Mouse (Mus musculus) heart, embryonic 14.5 days (tissue): ENCODE measurements around the gene Vcl. TPM values are rescaled to one million over a fixed set of nuclear protein-coding genes. Genes with fewer than 3 reads are reported as not detected.

Source experiments
- ATAC-seq: fragments of 200-750 bp; cut with Nextera tagmentation; 2 replicates; pipeline ENCODE4 v1.8.0; 2017; ENCODE audit warnings: low read depth, moderate TSS enrichment; ENCODE audit not compliant: insufficient number of reproducible peaks, insufficient read depth, low FRiP score
- H3K27ac ChIP-seq, 2 experiments: fragments of 200-500 bp in 1 of 2; fragments of 300-500 bp in 1 of 2; sonication (generic) in 1 of 2; replicated peaks in 1 of 2; 2 replicates each; pipeline ENCODE4 v1.5.1; 2012 to 2014; ENCODE audit warnings: low read depth in 2 of 2, low read length in 2 of 2, control low read depth in 1 of 2, mild to moderate bottlenecking in 1 of 2, mixed read lengths in 1 of 2; ENCODE audit not compliant: control insufficient read depth in 1 of 2, insufficient read depth in 1 of 2
- H3K27me3 ChIP-seq: fragments of 300-500 bp; sonication (generic); 2 replicates; pipeline ENCODE4 v1.6.1; 2014; ENCODE audit warnings: mild to moderate bottlenecking, low read length, control low read depth; ENCODE audit not compliant: control insufficient read depth, insufficient read depth
- H3K36me3 ChIP-seq: fragments of 300-500 bp; sonication (generic); 2 replicates; pipeline ENCODE4 v1.6.1; 2014; ENCODE audit warnings: mild to moderate bottlenecking, control low read depth, low read length, mixed read lengths; ENCODE audit not compliant: control insufficient read depth, insufficient read depth
- H3K4me1 ChIP-seq, 2 experiments: fragments of 200-500 bp in 1 of 2; fragments of 300-500 bp in 1 of 2; sonication (generic) in 1 of 2; 2 replicates each; pipeline ENCODE4 v1.6.1; 2012 to 2014; ENCODE audit warnings: low read length in 2 of 2, control low read depth in 1 of 2, mixed read lengths in 1 of 2; ENCODE audit not compliant: control insufficient read depth in 2 of 2, insufficient read depth in 2 of 2
- H3K4me2 ChIP-seq: fragments of 300-500 bp; sonication (generic); 2 replicates; pipeline ENCODE4 v1.6.1; 2014; ENCODE audit warnings: mild to moderate bottlenecking, low read length
- H3K4me3 ChIP-seq, 2 experiments: fragments of 200-500 bp in 1 of 2; fragments of 300-500 bp in 1 of 2; sonication (generic) in 1 of 2; 2 replicates each; pipeline ENCODE4 v1.5.1; 2012 to 2014; ENCODE audit warnings: low read length in 2 of 2, mild to moderate bottlenecking in 2 of 2, control low read depth in 1 of 2, low read depth in 1 of 2, moderate library complexity in 1 of 2; ENCODE audit not compliant: control insufficient read depth in 1 of 2, insufficient read depth in 1 of 2
- H3K9ac ChIP-seq: fragments of 300-500 bp; sonication (generic); 2 replicates; pipeline ENCODE4 v1.6.1; 2014; ENCODE audit warnings: mild to moderate bottlenecking, low read length
- H3K9me3 ChIP-seq: fragments of 300-500 bp; sonication (generic); 2 replicates; pipeline ENCODE4 v1.6.1; 2016; ENCODE audit warnings: low read length, control low read depth; ENCODE audit not compliant: control insufficient read depth
- WGBS: fragments of 180-500 bp; shearing (Covaris S2); extraction: QIAGEN DNeasy Blood & Tissue Kit; methylation state at CpG from one replicate; pipeline ENCODE4 v1.1.7; 2014; 5-methylcytosine and 5-hydroxymethylcytosine counted together
- polyA plus RNA-seq: library from polyadenylated mRNA; unstranded; fragments of >200 nt; fragmentation: Nextera tagmentation; extraction: Ambion mirVana; gene quantifications from 2 replicates; pipeline ENCODE4 v1.2.1, GENCODE M21; 2014

The Vcl gene
- polyA plus RNA-seq, 1 experiment from 2014 or later: 100.0 TPM

GRCm38 (mm10) chr14:20993067-20993691, 64.0 kb downstream of the Vcl start:
- ATAC-seq: no peak
- WGBS: 50% methylated on average over 3 of the region's 3 CpGs
- Histone ChIP-seq H3K4me1 (peaks cover 2 to 3% of the 10 kb centered on the region in 2 experiments; a peak in 2 of 4 replicates), H3K27ac (no peak overlapping the region), H3K9me3 (no peaks in the 10 kb centered on the region), H3K4me2 (no peak overlapping the region), H3K9ac (no peak overlapping the region), H3K27me3 (no peaks in the 10 kb centered on the region), H3K4me3 (no peak overlapping the region), H3K36me3 (peaks cover 66% of the 10 kb centered on the region)

- Histone ChIP-seq H3K4me3 (no peak overlapping the region), H3K36me3 (peaks cover 65% of the 10 kb centered on the region), H3K9me3 (no peaks in the 10 kb centered on the region), H3K27me3 (no peaks in the 10 kb centered on the region), H3K4me2 (no peak overlapping the region), H3K9ac (no peak overlapping the region), H3K27ac (peak overlapping the region in 1 of 2 experiments; percentile 40; a peak in 3 of 4 replicates), H3K4me1 (peaks cover 2 to 3% of the 10 kb centered on the region in 2 experiments; a peak in 2 of 4 replicates)
- ATAC-seq: no peak
- 53% methylated on average over 3 of the region's 3 CpGs for WGBS
Observed at GRCm38 (mm10) chr14:20994475-20994874, 65.3 kb downstream of the Vcl start.

GRCm38 (mm10) chr14:20995497-20995896, 66.3 kb downstream of the Vcl start:
- Histone ChIP-seq H3K9ac (no peak overlapping the region), H3K36me3 (peaks cover 65% of the 10 kb centered on the region), H3K4me1 (peaks cover 2 to 3% of the 10 kb centered on the region in 2 experiments; a peak in 2 of 4 replicates), H3K4me3 (no peak overlapping the region), H3K9me3 (no peaks in the 10 kb centered on the region), H3K27me3 (no peaks in the 10 kb centered on the region), H3K4me2 (no peak overlapping the region), H3K27ac (no peak overlapping the region)
- WGBS: 85% methylated on average over 2 of the region's 2 CpGs
- ATAC-seq: no peak

- Histone ChIP-seq H3K36me3 (peaks cover 64% of the 10 kb centered on the region), H3K9me3 (no peaks in the 10 kb centered on the region), H3K27ac (no peak overlapping the region)
Observed at GRCm38 (mm10) chr14:20996361-20996760, 67.2 kb downstream of the Vcl start.

GRCm38 (mm10) chr14:20997548-20997947, 68.3 kb downstream of the Vcl start:
- Histone ChIP-seq H3K36me3 (peaks cover 67% of the 10 kb centered on the region), H3K27ac (no peak overlapping the region), H3K4me2 (no peak overlapping the region), H3K9ac (no peak overlapping the region), H3K9me3 (no peaks in the 10 kb centered on the region), H3K27me3 (no peaks in the 10 kb centered on the region), H3K4me1 (peaks cover 2 to 3% of the 10 kb centered on the region in 2 experiments; a peak in 2 of 4 replicates), H3K4me3 (no peak overlapping the region)
- no peak for ATAC-seq
- WGBS: 67% methylated on average over 3 of the region's 3 CpGs

More at GRCm38 (mm10) chr14:20996361-20996760, 67.2 kb downstream of the Vcl start:
- WGBS: 36% methylated on average over 5 of the region's 5 CpGs
- Histone ChIP-seq H3K4me2 (no peak overlapping the region), H3K27me3 (no peaks in the 10 kb centered on the region), H3K4me1 (peaks cover 2 to 3% of the 10 kb centered on the region in 2 experiments; a peak in 2 of 4 replicates), H3K9ac (no peak overlapping the region), H3K4me3 (no peak overlapping the region)
- ATAC-seq: no peak

GRCm38 (mm10) chr14:20999617-21000016, 70.4 kb downstream of the Vcl start:
- peaks cover 86% of the 10 kb centered on the region for H3K36me3 ChIP-seq
- no peak overlapping the region for H3K27ac ChIP-seq
- H3K4me1 ChIP-seq: peaks cover 0 to 2% of the 10 kb centered on the region in 2 experiments; a peak in 2 of 4 replicates
- no peak overlapping the region for H3K4me3 ChIP-seq
- H3K9me3 ChIP-seq: no peaks in the 10 kb centered on the region
- no peak overlapping the region for H3K9ac ChIP-seq
- no peak for ATAC-seq
- no peaks in the 10 kb centered on the region for H3K27me3 ChIP-seq
- H3K4me2 ChIP-seq: no peak overlapping the region
- 95% methylated on average over 4 of the region's 4 CpGs for WGBS

GRCm38 (mm10) chr14:21013800-21014334, 84.7 kb downstream of the Vcl start:
- peaks cover 94% of the 10 kb centered on the region for H3K36me3 ChIP-seq
- WGBS: 79% methylated on average over 5 of the region's 5 CpGs
- ATAC-seq: no peak

More at GRCm38 (mm10) chr14:21013800-21014334, 84.7 kb downstream of the Vcl start:
- Histone ChIP-seq H3K9ac (no peak overlapping the region), H3K4me3 (no peak overlapping the region), H3K4me1 (no peaks in the 10 kb centered on the region), H3K9me3 (no peaks in the 10 kb centered on the region), H3K4me2 (no peak overlapping the region), H3K27ac (no peak overlapping the region), H3K27me3 (no peaks in the 10 kb centered on the region)
